ENCODE assay signal across 8 mouse cellular contexts in genomic region chr17:94730416-94730815, GRCm38 (mm10). TPM values are rescaled to one million over a fixed set of nuclear protein-coding genes. Genes with fewer than 3 reads are reported as not detected.
A peak's percentile ranks its signal among the peaks of the same experiment; 100 is the strongest.
DNase-seq lines count a peak whose midpoint lies in the region; ATAC-seq and TF ChIP-seq lines count a peak whose summit lies in the region.
"Not testable (repeated sequence)": the region's sequence is repeated elsewhere in the genome, so short reads cannot be mapped to it uniquely, and the experiment has no call there.

No protein-coding gene starts in this region.

- H3K9me3 ChIP-seq in embryonic facial prominence, embryonic 11.5 days (replicated peaks; ENCODE audit: control insufficient read depth, low read length); heart, postnatal 0 days (replicated peaks; ENCODE audit: control insufficient read depth, low read length); liver, embryonic 14.5 days (ENCODE audit: control insufficient read depth, low read length): not testable (repeated sequence)

- H3K4me1 ChIP-seq in embryonic facial prominence, embryonic 11.5 days (ENCODE audit: control insufficient read depth, insufficient read depth, low read length); heart, postnatal 0 days (ENCODE audit: control insufficient read depth, insufficient read depth); liver, embryonic 14.5 days (replicated peaks; ENCODE audit: control insufficient read depth in 2 of 2, insufficient read depth in 2 of 2, low read length in 1 of 2): not testable (repeated sequence)

- TF ChIP-seq EP300 in heart, postnatal 0 days (IDR thresholded peaks at IDR 0.05; ENCODE audit: low read depth); liver, embryonic 14.5 days (IDR thresholded peaks at IDR 0.05; ENCODE audit: low read depth): not testable (repeated sequence)

- DNase-seq in ES-CJ7 (ENCODE audit: low read depth, low spot score): peak; percentile 60
- peak; percentile 39 for DNase-seq in c-Kit-negative CD71-positive TER-119-positive erythroid progenitor cells, embryonic 14.5 days (ENCODE audit: low read depth, low spot score)
- peak; percentile 67 for DNase-seq in embryonic facial prominence, embryonic 11.5 days (ENCODE audit: low spot score)
- not testable (repeated sequence) for DNase-seq in heart, postnatal 0 days (ENCODE audit: low spot score)
- peak; percentile 25 to 32 for DNase-seq in kidney, postnatal 4 days
- DNase-seq in liver, embryonic 14.5 days (ENCODE audit: low read depth in 3 of 3, low spot score in 3 of 3): peak in 2 of 3 experiments; percentile 5 to 29
- DNase-seq in neural tube, embryonic 10.5 days (ENCODE audit: extremely low spot score, low spot score): peak; percentile 26
- peak; percentile 42 for DNase-seq in thymus, postnatal 0 days (ENCODE audit: low spot score)

- H3K9ac ChIP-seq in embryonic facial prominence, embryonic 11.5 days (replicated peaks; ENCODE audit: low read length); heart, postnatal 0 days (replicated peaks; ENCODE audit: low read depth, low read length); liver, embryonic 14.5 days (replicated peaks): not testable (repeated sequence)

- H3K4me2 ChIP-seq in embryonic facial prominence, embryonic 11.5 days (ENCODE audit: low read depth, low read length); heart, postnatal 0 days (ENCODE audit: low read depth, low read length); liver, embryonic 14.5 days (ENCODE audit: low read depth): not testable (repeated sequence)

- TF ChIP-seq CTCF in heart, postnatal 0 days (IDR thresholded peaks at IDR 0.05; ENCODE audit: low read depth): peak; percentile 58
- TF ChIP-seq CTCF in liver, embryonic 14.5 days (IDR thresholded peaks at IDR 0.05; ENCODE audit: low read depth): peak; percentile 62

- WGBS in embryonic facial prominence, embryonic 11.5 days: 36% methylated on average over 2 of the region's 2 CpGs
- WGBS in heart, postnatal 0 days: 27% methylated on average over 2 of the region's 2 CpGs
- 25% methylated on average over 2 of the region's 2 CpGs for WGBS in liver, embryonic 14.5 days (ENCODE audit: insufficient replicate concordance)

- H3K27me3 ChIP-seq in embryonic facial prominence, embryonic 11.5 days (ENCODE audit: control insufficient read depth, insufficient read depth, low read length); heart, postnatal 0 days (ENCODE audit: control insufficient read depth, insufficient read depth, low read length); liver, embryonic 14.5 days (ENCODE audit: control insufficient read depth, insufficient read depth, low read length): not testable (repeated sequence)

- not testable (repeated sequence) for H3K27ac ChIP-seq in embryonic facial prominence, embryonic 11.5 days (replicated peaks; ENCODE audit: low read depth, low read length); heart, postnatal 0 days (ENCODE audit: low read depth); liver, embryonic 14.5 days

- not testable (repeated sequence) for ATAC-seq in embryonic facial prominence, embryonic 11.5 days (replicated peaks; ENCODE audit: insufficient number of reproducible peaks, low FRiP score, low TSS enrichment, low read depth); heart, postnatal 0 days (ENCODE audit: insufficient read depth, low read depth); liver, embryonic 14.5 days (ENCODE audit: insufficient read depth)

- H3K4me3 ChIP-seq in embryonic facial prominence, embryonic 11.5 days (ENCODE audit: low read depth, low read length); heart, postnatal 0 days (ENCODE audit: low read depth, low read length); liver, embryonic 14.5 days (ENCODE audit: insufficient read depth in 1 of 2, low read depth in 2 of 2, low read length in 2 of 2): not testable (repeated sequence)

- H3K36me3 ChIP-seq in embryonic facial prominence, embryonic 11.5 days (replicated peaks; ENCODE audit: control insufficient read depth, insufficient read depth, low read depth, low read length); liver, embryonic 14.5 days (replicated peaks; ENCODE audit: control insufficient read depth, insufficient read depth, low read depth): not testable (repeated sequence)
- peaks cover 37% of the 10 kb centered on the region for H3K36me3 ChIP-seq in heart, postnatal 0 days (replicated peaks; ENCODE audit: control insufficient read depth, insufficient read depth, low read length)

RNA-seq across cellular contexts. Expression of gene Mettl4, which starts 19.4 kb away (rescaled TPM):
- polyA plus RNA-seq in embryonic facial prominence, embryonic 11.5 days (2014; fragmentation: Nextera tagmentation; extraction: Ambion mirVana): 36.1 and 36.3 TPM in 2 replicates
- total RNA-seq in heart, postnatal 0 days (2014; rRNA removed; ENCODE audit: low replicate concordance): 7.6 and 11.4 TPM in 2 replicates
- 8.3 and 9.4 TPM in 2 replicates for polyA plus RNA-seq in heart, postnatal 0 days (2015; fragmentation: Nextera tagmentation; extraction: Ambion mirVana)
- 3.8 and 5.1 TPM in 2 replicates for polyA plus RNA-seq in liver, embryonic 14.5 days (2012; rRNA removed)
- polyA plus RNA-seq in liver, embryonic 14.5 days (2014; fragmentation: Nextera tagmentation; extraction: Ambion mirVana): 13.5 and 14.6 TPM in 2 replicates
- polyA plus RNA-seq in thymus, postnatal 0 days (2015; fragmentation: Nextera tagmentation; extraction: Ambion mirVana): 24.6 and 28.2 TPM in 2 replicates
